7 mouse cellular contexts compared by ENCODE assay signal in the genomic region with DNA sequence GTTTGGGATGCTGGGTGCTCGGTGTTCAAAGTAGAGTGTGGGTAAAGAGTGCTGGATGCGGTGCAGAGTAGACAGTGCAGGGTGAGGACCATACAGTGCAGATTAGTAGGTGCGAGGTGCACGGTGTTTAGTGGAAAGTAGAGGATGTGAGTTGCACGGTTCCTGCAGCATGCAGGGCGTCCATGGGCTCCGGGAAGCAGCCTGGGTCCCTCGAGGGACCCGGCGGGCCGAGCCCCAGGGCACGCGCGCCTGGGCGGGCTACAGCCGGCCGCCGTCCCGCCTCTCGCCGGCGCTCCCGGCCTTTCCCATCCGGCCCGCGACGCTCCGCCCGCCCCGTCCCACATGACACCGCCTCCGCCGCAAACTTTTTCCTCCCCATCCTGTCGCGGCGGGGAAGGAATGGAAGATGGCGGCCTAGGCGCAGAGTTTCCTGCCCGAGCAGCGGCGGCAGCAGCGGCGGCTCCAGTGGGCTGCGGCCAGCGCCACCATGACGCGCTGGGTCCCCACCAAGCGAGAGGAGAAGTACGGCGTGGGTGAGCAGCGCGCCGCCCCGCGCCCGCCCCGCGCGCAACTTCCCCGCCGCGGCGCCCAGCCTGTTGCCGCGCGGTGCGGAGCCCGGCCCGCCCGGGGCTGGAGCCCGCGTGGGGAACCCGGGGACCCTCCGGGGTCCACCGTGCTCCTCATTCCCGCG. TPM values are rescaled to one million over a fixed set of nuclear protein-coding genes. Genes with fewer than 3 reads are reported as not detected.
DNase-seq lines count a peak whose midpoint lies in the region; ATAC-seq and TF ChIP-seq lines count a peak whose summit lies in the region.

A gene (plus strand): TSS at position 343 of the 691 bp plus-strand sequence.

- whole genome bisulfite sequencing in intestine, postnatal 0 days = 2% methylated on average over 70 of the region's 77 CpGs
- WGBS in limb, embryonic 11.5 days = 1% methylated on average over 61 of the region's 77 CpGs
- 3% methylated on average over 64 of the region's 77 CpGs for WGBS in midbrain, embryonic 11.5 days
- 1% methylated on average over 77 of the region's 77 CpGs for WGBS in stomach, embryonic 15.5 days

- H3K36me3 ChIP-seq in intestine, postnatal 0 days (ENCODE audit: control insufficient read depth, insufficient read depth) = no peaks in the 10 kb centered on the region
- no peaks in the 10 kb centered on the region for H3K36me3 ChIP-seq in limb, embryonic 11.5 days (ENCODE audit: control insufficient read depth, insufficient read depth, low read length)
- no peaks in the 10 kb centered on the region for H3K36me3 ChIP-seq in midbrain, embryonic 11.5 days (ENCODE audit: control insufficient read depth, insufficient read depth, low read length)
- no peaks in the 10 kb centered on the region; the same call in 1 of the 2 replicates for H3K36me3 ChIP-seq in stomach, embryonic 15.5 days

- peaks cover 9% of the 10 kb centered on the region; the same call in 1 of the 2 replicates for H3K4me1 ChIP-seq in intestine, postnatal 0 days (replicated peaks; ENCODE audit: control insufficient read depth, insufficient read depth, low read length)
- H3K4me1 ChIP-seq in limb, embryonic 11.5 days (ENCODE audit: control insufficient read depth, insufficient read depth, low read length) = peaks cover 10% of the 10 kb centered on the region
- H3K4me1 ChIP-seq in midbrain, embryonic 11.5 days (ENCODE audit: control insufficient read depth, insufficient read depth, low read length) = peaks cover 7% of the 10 kb centered on the region
- peaks cover 32% of the 10 kb centered on the region for H3K4me1 ChIP-seq in stomach, embryonic 15.5 days

- H3K27ac ChIP-seq in intestine, postnatal 0 days (ENCODE audit: low read depth, low read length) = peak within 1 kb of the TSS; percentile 84
- peak within 1 kb of the TSS; percentile 87 for H3K27ac ChIP-seq in limb, embryonic 11.5 days (replicated peaks; ENCODE audit: low read depth, low read length)
- no peak within 1 kb of the TSS for H3K27ac ChIP-seq in midbrain, embryonic 11.5 days (ENCODE audit: low read depth, low read length)
- H3K27ac ChIP-seq in stomach, embryonic 15.5 days = peak within 1 kb of the TSS; percentile 93

- H3K27me3 ChIP-seq in intestine, postnatal 0 days (replicated peaks; ENCODE audit: control insufficient read depth, insufficient read depth, low read length) = no peaks in the 10 kb centered on the region
- H3K27me3 ChIP-seq in limb, embryonic 11.5 days (ENCODE audit: control insufficient read depth, insufficient read depth, low read length) = no peaks in the 10 kb centered on the region
- peaks cover 12% of the 10 kb centered on the region for H3K27me3 ChIP-seq in midbrain, embryonic 11.5 days (ENCODE audit: control insufficient read depth, insufficient read depth, low read length)
- no peaks in the 10 kb centered on the region for H3K27me3 ChIP-seq in stomach, embryonic 15.5 days (replicated peaks)

- ATAC-seq in granulocyte monocyte progenitor cell, adult 5-6 weeks (replicated peaks; ENCODE audit: poor library complexity, severe bottlenecking) = peak; percentile 68
- peak; percentile 79 for ATAC-seq in intestine, postnatal 0 days
- peak; percentile 70 for ATAC-seq in limb, embryonic 11.5 days (ENCODE audit: insufficient number of reproducible peaks, low FRiP score, low TSS enrichment, low read depth)
- peak; percentile 85 for ATAC-seq in midbrain, embryonic 11.5 days (ENCODE audit: low FRiP score)
- ATAC-seq in stomach, embryonic 15.5 days (ENCODE audit: insufficient read depth, low FRiP score, low read depth) = peak; percentile 89

- 0 out of 2 replicates have a peak, but pooled peaks have one; percentile 15 for TF ChIP-seq CTCF in intestine, postnatal 0 days (IDR thresholded peaks at IDR 0.05; ENCODE audit: low read depth)

- peak within 1 kb of the TSS; percentile 87 for H3K4me2 ChIP-seq in intestine, postnatal 0 days (replicated peaks; ENCODE audit: low read depth)
- peak within 1 kb of the TSS; percentile 52 for H3K4me2 ChIP-seq in limb, embryonic 11.5 days (ENCODE audit: low read depth, severe bottlenecking)
- H3K4me2 ChIP-seq in midbrain, embryonic 11.5 days = peak within 1 kb of the TSS; percentile 76
- H3K4me2 ChIP-seq in stomach, embryonic 15.5 days = peak within 1 kb of the TSS; percentile 63

- H3K9ac ChIP-seq in intestine, postnatal 0 days (ENCODE audit: low read depth, low read length) = peak within 1 kb of the TSS; percentile 80
- H3K9ac ChIP-seq in limb, embryonic 11.5 days (ENCODE audit: low read length) = peak within 1 kb of the TSS; percentile 97
- H3K9ac ChIP-seq in midbrain, embryonic 11.5 days (ENCODE audit: low read length) = peak within 1 kb of the TSS; percentile 88
- peak within 1 kb of the TSS; percentile 86 for H3K9ac ChIP-seq in stomach, embryonic 15.5 days

- peak; percentile 92 for DNase-seq in adrenal gland, postnatal 14 days
- peak; percentile 89 for DNase-seq in embryo, embryonic 11 days
- DNase-seq in limb, embryonic 11.5 days (ENCODE audit: low spot score) = peak; percentile 85
- DNase-seq in midbrain, embryonic 11.5 days (ENCODE audit: low spot score, missing footprints) = peak; percentile 95

- peak within 1 kb of the TSS; percentile 94 for H3K4me3 ChIP-seq in intestine, postnatal 0 days (ENCODE audit: low read depth, low read length)
- H3K4me3 ChIP-seq in limb, embryonic 11.5 days (ENCODE audit: low read depth, low read length) = peak within 1 kb of the TSS; percentile 65
- H3K4me3 ChIP-seq in midbrain, embryonic 11.5 days (ENCODE audit: low read depth, low read length) = peak within 1 kb of the TSS; percentile 61
- peak within 1 kb of the TSS; percentile 79 for H3K4me3 ChIP-seq in stomach, embryonic 15.5 days (replicated peaks)

- H3K9me3 ChIP-seq in intestine, postnatal 0 days (ENCODE audit: control insufficient read depth) = no peaks in the 10 kb centered on the region
- no peaks in the 10 kb centered on the region for H3K9me3 ChIP-seq in limb, embryonic 11.5 days (ENCODE audit: control insufficient read depth, low read length)
- no peaks in the 10 kb centered on the region for H3K9me3 ChIP-seq in midbrain, embryonic 11.5 days (ENCODE audit: control insufficient read depth, low read length)
- no peaks in the 10 kb centered on the region for H3K9me3 ChIP-seq in stomach, embryonic 15.5 days

RNA-seq across cellular contexts. Expression of the gene that starts here (rescaled TPM):
- total RNA-seq in adrenal gland, postnatal 14 days (2021) = 117 and 125 TPM in 2 replicates
- total RNA-seq in granulocyte monocyte progenitor cell, adult 5-6 weeks (2014; fragmentation: Nextera tagmentation) = 19.7 and 22.5 TPM in 2 replicates
- 14.0 and 16.2 TPM in 2 replicates for total RNA-seq in granulocyte monocyte progenitor cell, adult 5-6 weeks (2017)
- 8.7 and 9.7 TPM in 2 replicates for polyA plus RNA-seq in intestine, postnatal 0 days (2015; fragmentation: Nextera tagmentation; extraction: Ambion mirVana)
- polyA plus RNA-seq in limb, embryonic 11.5 days (2014; fragmentation: Nextera tagmentation; extraction: Ambion mirVana) = 42.7 and 49.5 TPM in 2 replicates
- polyA plus RNA-seq in midbrain, embryonic 11.5 days (2014; fragmentation: Nextera tagmentation; extraction: Ambion mirVana) = 17.6 and 18.3 TPM in 2 replicates
- polyA plus RNA-seq in stomach, embryonic 15.5 days (2015; fragmentation: Nextera tagmentation; extraction: Ambion mirVana) = 29.0 and 31.8 TPM in 2 replicates
